Mouse (Mus musculus): ENCODE measurements around the gene Tlx1. TPM values are rescaled to one million over a fixed set of nuclear protein-coding genes. Genes with fewer than 3 reads are reported as not detected.

The Tlx1 gene
- total RNA-seq, 2 experiments from 2014 or later, result not detected

DNA sequence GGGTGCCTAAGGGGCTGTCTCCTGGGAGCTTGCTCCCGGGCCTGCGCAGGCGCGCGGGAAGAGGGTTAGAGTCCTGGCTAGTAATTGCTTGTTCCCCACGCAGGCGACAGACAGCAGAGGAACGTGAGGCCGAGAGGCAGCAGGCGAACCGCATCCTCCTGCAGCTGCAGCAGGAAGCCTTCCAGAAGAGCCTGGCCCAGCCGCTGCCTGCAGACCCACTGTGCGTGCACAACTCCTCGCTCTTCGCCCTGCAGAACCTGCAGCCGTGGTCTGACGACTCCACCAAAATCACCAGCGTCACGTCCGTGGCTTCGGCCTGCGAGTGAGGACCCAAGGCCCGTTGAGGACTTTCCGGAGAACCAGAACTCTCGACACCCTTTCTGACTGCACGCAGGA is 5.3 kb downstream of the Tlx1 start:
- no peak for ATAC-seq (replicated peaks; ENCODE audit: low FRiP score, poor library complexity, severe bottlenecking)

DNA sequence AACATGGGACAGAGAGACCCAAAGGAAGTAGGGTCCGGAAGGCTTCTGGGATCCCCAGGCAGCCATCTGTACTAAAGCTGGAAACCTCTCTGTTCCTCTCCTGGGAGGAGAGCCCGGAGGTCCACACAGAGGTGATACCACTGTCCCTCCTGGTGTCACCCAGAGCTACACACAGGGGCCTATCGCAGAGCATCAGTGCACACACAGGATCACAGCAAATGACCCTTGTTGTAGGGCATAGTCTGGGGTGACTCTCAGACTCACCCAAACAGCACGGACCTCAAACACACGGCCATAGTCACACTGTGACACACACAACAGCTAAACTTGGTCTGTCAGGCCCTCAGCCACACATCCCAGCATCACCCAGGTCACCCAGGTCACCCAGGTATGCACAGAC is 5.9 kb downstream of the Tlx1 start:
- no peak for ATAC-seq (replicated peaks; ENCODE audit: low FRiP score, poor library complexity, severe bottlenecking)

DNA sequence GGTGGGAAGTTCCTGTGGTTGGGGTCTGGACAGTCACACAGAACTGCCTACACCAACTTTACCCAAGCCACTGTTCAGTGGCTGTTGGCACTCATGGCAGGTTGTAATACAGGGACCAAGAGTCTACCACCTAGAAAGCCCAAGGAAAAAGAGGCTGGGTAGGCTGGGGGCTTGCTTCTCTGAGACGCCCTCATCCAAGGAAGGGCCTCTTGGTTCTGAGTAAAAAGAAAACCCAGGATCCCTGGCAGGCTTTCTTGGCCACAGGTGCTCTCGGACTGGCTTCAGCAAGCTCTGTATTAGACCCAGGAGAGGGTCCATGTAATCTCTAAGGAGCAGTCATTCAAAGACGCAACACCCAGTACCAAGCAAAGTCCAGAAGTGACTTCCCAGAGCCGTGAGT is 7.7 kb downstream of the Tlx1 start:
- no peak for ATAC-seq (replicated peaks; ENCODE audit: low FRiP score, poor library complexity, severe bottlenecking)

DNA sequence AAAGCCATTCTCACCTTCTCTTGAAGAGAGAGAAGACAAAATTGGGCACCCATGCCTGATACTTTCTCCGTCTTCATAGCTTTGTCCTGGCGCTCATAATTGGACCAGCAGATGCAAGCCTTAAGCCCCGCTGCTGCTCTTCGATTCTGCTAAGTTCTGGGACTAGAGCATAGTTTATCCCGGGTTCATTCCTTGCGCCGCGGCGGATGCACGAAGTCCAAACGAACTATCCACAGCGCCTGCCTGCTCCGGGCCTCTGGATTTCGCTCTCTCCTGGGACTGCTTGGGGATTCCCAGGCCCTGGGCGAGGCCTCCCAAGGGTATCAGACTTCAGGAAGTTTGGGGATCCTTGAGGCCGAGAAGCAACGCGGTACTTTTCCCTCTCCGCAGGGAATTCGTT is 8.4 kb downstream of the Tlx1 start:
- ATAC-seq (replicated peaks; ENCODE audit: low FRiP score, poor library complexity, severe bottlenecking), result no peak

DNA sequence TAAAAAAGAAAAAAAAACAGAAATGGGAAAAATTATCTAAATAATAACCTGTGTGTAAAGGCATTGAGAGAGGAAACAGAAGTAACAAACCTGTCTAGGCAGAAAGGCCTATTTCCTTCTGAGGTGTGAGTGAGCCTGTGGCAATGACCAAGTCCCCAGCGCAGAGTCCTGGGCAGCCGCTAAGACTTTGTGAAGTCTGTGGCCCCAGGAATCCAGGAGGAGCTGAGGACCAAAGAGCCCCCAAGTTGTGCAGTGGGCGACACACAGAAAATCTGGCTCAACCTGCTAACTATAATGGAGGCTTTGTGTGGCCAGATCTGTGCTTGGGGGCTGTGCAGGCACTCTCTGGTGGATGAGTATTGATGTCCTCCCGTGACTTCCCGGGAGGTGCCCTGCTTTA is 9.0 kb downstream of the Tlx1 start:
- ATAC-seq (replicated peaks; ENCODE audit: low FRiP score, poor library complexity, severe bottlenecking), result no peak

DNA sequence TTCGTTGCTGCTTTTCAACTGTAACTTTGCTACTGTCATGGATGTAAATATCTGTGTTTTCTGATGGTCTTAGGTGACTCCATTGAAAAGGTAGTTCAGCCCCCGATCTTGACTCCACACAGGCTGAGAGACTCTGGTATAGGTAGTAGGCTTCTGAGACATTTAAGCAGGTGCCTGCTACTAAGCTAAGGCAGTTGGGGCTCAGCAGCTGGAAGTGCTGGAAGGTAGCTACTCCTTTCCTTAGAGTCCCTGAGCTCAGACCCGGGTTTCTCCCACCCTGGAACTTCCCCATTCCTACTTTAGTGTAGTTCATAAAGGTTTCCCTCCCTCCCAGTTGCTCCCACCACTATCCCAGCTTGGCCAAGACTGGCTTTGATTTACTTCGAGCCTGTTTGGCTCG is 9.5 kb downstream of the Tlx1 start:
- no peak for ATAC-seq (replicated peaks; ENCODE audit: low FRiP score, poor library complexity, severe bottlenecking)

DNA sequence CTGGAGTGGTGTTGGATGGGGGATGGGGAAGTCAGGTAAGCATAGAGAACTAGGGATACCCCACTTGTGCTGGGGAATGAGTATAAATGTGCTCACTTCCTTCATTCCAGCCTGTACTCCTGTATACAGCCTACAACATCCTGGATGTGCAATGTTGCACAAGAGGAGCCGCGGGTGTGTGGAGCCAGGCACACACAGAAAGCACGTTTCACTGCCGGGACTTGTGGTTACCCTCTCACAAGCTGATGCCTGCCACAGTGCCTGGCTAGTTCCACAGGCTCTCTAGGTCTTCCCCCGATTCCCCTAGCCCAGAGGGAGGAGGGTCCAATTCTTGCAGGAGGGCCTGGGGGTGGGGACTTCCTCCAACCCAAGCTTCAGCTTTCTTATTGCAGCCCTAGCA is 10.0 kb downstream of the Tlx1 start:
- no peak for ATAC-seq (replicated peaks; ENCODE audit: low FRiP score, poor library complexity, severe bottlenecking)

DNA sequence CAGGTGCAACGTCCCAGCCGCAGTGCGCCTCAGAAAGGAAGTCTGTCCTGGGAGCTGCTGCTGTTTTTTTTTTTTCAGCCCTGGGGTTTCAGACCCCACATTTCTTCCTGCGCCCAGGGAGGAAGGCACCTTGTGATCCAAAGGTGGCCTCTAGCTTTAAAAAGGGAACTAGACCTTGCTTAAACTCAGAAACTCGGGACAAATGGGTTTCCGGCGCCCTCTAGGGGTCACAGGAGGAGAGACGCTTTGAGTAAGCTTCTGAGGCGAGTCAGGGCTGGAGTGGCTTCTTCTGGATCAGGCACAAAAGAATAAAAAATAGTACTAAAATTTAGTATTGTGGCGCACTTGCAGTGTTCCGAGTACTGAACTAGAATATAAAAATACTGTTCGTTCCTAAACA is 10.6 kb downstream of the Tlx1 start:
- 0 out of 2 replicates have a peak, but pooled peaks have one; percentile 34 for ATAC-seq (replicated peaks; ENCODE audit: low FRiP score, poor library complexity, severe bottlenecking)

DNA sequence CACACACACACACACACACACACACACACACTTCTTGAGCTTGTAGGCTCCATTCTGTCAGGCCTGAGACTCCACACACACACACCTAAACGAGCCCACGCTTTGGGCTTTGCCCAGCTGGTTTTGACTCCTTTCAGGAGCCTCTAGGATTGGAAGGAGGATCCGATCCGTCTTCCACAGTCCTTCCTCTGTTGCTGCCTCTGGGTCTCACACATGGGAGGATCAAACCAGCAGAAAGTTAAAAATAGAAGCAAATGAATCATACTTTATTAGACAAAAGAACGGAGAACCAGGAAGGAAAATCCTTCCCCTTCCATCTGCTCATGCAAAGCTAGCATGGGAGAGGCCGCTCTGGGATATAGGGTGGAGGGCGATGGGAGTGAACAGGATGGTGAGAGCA is 11.7 kb downstream of the Tlx1 start:
- no peak for ATAC-seq (replicated peaks; ENCODE audit: low FRiP score, poor library complexity, severe bottlenecking)

DNA sequence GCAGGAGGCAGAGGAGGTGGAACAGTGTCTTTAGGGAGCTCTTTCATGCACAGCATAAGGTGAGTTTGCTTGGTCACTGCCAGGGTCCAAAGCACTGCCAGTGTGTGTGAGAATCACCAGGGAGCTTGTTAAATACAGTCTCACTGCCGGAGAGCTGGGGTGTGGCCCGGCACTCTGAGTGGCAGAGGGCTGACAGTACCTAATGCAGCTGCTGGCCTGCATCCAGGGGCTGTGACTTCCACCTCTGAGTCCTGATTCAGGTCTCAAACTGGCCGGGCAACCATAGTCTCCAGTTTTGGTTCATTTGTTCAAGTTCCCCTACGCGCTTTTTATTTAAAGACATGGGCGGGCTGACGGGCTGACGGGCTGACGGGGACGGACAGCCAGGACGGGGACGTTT is 12.4 kb downstream of the Tlx1 start:
- ATAC-seq (replicated peaks; ENCODE audit: low FRiP score, poor library complexity, severe bottlenecking), result no peak

DNA sequence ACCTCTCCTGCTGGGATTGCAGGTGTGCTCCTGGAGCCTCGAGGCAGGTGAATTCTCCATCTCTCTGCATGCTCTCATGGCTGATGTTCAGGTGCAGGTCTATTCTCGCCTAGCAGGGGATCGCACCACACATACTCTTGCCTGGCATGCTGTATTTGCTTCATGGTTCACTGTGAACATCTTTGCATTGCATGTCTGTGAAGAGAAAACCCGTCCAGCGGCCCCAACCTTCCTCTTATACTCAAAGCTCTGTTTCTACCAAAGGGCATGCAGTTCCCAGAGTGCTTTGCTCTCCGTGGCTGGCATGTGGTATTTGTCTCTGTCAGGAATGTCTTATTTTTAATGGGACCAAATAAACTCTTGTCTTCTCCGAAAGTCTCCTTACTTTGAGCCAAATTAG is 20.0 kb downstream of the Tlx1 start:
- ATAC-seq (replicated peaks; ENCODE audit: low FRiP score, poor library complexity, severe bottlenecking), result no peak

DNA sequence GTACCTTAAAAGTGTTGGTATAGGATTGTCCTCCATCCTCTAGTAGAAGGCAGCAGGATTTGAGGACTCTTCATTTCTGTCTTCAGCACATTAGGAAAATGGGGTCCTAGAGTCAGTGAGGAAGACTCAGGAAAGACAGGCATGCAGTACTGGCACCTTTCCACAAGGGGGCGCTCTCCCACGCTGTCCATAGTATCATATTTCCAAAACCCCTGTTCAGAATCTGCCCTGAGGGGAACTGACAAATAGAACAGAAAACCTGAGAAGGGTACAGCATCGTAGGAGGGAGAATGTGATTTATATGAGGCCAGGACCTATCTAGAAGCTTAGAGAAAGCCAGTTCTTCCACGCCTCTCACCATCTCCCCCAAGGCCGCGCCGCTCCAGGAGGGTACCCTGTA is 24.3 kb downstream of the Tlx1 start:
- ATAC-seq (replicated peaks; ENCODE audit: low FRiP score, poor library complexity, severe bottlenecking), result no peak

DNA sequence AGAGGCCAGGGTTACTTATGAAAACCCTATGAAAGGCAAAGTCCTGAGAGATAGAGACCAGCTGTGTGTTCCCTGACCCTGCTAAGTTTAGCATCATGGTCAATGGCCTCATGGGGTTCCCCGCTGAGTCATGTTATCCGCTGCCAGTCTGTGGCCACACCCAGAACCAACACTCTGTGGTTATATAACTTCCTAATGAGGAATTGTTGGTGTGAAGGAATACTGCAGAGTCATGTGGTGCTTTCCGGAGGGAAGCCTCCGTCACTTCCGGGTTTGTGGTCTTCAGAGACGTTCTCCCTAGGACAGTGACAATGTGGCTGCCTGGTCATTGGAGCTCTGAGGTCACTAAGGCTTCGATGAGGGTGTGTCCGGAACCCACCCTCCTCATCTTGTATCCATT is 25.8 kb downstream of the Tlx1 start:
- peak; percentile 43 for ATAC-seq (replicated peaks; ENCODE audit: low FRiP score, poor library complexity, severe bottlenecking)

DNA sequence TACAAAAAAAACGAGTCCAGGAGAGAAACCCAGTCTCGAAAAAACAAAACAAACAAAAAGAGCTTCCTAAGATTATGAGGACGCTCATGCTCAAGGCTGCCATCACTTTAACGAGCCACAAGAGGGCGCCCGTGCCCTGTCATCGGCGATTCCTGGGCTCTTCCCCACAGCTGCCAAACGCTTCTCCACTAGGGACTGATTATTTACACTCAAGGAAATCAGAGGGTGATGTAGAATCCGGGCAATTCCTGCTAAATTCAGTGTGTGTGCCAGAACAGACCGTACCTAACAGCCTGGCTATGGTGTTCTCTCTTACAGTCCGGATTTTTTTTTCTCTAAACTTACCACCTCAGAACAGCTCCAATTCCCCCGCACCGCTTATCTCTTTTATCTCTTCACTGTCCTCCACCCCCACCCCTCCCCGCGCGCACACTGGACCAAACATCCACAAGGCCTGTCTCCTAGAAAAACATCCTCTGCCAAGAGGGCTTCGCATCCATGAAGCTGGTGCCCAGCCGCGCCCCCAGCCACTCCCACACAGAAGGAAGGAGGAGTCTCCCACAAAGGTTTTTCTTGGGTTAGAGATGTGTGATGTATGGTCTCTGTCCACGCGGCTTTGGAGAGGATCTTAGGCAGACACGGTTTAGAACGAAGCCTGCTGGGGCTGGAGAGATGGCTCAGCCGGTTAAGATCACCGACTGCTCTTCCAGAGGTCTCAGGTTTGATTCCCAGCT is 26.7 kb downstream of the Tlx1 start:
- ATAC-seq (replicated peaks; ENCODE audit: low FRiP score, poor library complexity, severe bottlenecking), result peak; percentile 69; the same call in 1 of the 2 replicates

DNA sequence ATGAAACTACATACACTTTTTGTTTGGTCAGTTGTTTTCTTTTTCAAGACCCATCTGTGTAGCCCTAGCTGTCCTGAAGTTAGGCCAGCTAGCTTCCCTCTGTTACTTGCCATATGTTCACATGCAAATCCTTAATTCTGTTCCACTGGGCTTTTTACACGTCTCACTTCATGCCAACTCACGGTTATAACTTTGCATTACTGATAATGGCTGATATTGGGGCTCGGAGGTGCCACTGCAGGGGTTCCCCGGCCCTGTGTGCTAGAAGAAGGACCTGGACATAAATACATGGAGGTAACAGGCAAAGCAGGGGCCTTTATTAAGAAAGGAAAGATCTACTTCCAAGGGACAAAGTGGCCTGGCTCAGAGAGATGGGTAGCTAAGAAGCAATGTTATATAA is 29.0 kb downstream of the Tlx1 start:
- no peak for ATAC-seq (replicated peaks; ENCODE audit: low FRiP score, poor library complexity, severe bottlenecking)

DNA sequence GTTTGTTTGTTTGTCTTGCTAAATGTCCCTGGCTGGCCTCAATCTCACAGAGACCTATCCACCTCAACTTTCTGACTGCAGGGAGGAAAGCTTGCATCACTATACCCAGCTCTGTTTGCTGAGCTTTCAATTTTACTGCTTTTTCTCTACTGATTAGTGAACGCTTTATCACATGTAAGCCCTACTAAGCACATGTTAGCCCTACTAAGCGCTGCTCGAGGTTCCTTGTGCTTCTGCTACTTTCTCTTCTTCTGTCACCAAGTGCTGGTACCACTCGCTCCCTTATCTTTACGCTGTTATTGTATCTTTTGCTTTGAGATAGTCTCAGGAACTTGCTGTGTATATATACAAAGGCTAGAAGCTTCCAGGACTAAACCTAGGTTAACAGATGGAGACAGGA is 30.0 kb downstream of the Tlx1 start:
- no peak for ATAC-seq (replicated peaks; ENCODE audit: low FRiP score, poor library complexity, severe bottlenecking)

DNA sequence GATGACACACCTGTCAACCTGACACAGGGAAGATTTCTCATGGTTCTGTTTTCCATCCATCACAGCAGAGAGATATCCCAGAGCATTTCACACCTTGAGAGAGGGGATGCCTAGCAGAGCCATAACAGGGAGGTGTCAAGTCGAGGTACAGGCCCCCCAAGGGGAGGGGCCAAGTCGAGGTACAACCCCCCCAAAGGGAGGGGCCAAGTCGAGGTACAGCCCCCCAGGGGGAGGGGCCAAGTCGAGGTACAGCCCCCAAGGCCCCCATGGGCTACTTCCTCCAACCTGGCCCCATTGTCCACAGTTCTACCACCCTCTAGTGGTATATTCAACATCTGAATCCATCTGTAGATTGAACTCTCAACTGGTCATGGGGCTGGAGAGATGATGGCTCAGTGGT is 44.2 kb downstream of the Tlx1 start:
- ATAC-seq (replicated peaks; ENCODE audit: low FRiP score, poor library complexity, severe bottlenecking), result no peak

DNA sequence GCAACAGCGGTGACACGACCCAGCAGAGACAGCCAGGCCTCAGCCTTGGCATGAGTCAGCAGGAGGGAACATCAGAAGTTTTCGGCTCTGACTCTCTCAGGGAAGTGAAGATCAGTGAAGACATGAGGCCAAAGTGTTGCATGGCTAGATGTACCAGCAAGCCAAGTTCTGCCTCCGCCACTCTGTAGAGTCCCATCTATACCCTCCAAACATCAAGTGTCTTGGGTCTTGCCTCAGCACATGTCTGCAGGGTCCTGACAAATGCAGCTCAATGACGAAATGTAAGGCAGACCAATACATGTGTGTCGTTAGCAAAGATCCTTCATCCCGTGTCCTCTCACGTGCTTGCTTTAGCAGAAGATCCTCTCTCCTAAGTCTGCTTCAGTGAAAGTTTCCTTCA is 46.5 kb downstream of the Tlx1 start:
- ATAC-seq (replicated peaks; ENCODE audit: low FRiP score, poor library complexity, severe bottlenecking), result no peak

DNA sequence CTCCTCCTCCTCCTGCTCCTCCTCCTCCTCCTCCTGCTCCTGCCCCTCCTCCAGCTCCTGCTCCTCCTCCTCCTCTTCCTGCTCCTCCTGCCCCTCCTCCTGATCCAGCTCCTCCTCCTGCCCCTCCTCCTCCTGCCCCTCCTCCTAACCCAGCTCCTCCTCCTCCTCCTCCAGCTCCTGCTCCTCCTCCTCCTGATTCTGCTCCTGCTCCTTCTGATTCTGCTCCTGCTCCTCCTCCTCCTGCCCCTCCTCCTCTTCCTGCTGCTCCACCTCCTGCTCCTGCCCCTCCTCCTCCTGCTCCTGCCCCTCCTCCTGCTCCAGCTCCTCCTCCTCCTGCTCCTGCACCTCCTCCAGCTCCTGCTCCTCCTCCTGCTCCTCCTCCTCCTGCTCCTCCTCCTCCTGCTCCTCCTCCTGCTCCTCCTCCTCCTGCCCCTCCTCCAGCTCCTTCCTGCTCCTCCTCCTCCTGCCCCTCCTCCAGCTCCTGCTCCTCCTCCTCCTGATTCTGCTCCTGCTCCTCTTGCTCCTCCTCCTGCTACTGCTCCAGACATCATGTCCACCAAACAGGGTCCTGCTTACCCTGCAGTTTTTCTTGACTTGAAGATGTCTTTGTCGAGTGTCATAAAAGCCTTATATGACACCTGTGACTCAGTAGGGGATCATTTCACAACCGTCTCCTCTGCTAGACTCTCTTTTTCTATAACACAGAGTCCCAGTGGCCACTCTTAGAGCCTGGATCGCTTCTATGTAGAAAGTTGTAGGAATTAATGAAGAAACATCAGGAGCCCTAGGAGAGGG is 55.0 kb downstream of the Tlx1 start:
- ATAC-seq (replicated peaks; ENCODE audit: low FRiP score, poor library complexity, severe bottlenecking), result no peak

Measured in erythroid progenitor cell, adult 5-6 weeks (primary cell).